Mouse (Mus musculus) ES-E14 (cell line): ENCODE measurements around the gene Sel1l3.

Source experiments
- HCFC1 ChIP-seq: IDR thresholded peaks from 2 replicates; pipeline ENCODE4 v1.6.1; 2012; ENCODE audit warnings: low read length, inconsistent platforms, borderline replicate concordance; ENCODE audit not compliant: insufficient read depth
- ZC3H11A ChIP-seq: IDR thresholded peaks from 2 replicates; pipeline ENCODE4 v1.6.1; 2012; ENCODE audit warnings: low read depth, mild to moderate bottlenecking, inconsistent platforms, low read length, borderline replicate concordance

DNA sequence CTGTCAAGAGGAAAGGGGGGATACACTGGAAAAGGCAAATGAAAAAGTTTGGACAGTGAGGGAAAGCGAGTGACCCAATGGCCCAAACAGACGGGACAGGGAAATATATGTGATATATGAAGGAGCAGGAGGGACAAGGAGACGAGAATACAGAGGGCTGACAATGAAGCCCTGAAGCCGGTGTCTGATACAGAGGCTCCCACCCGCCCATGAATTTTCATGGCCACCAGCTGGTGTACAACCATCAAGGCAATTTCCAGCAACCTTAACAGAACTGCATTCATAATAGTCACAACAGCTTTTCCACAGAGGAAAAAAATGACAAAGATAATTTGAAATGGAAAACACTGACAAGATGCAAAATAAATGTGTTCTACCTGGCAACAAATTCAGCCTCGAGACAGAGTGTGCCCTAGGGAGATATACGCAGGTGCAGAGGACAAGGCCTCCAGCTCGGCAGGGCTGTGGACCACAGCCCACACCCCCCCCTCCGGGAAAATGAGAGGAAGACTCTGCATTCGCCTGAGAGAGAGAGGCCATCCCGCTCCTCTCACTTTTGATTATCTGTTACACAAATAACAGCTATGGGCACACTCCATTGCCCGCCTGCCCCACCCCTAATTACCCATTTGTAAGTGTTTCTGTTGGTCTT lies 99.0 kb downstream of the Sel1l3 start:
- no peak for TF ChIP-seq HCFC1
- TF ChIP-seq ZC3H11A = no peak
